Mouse (Mus musculus) induced T-regulatory cell, adult 2 months (primary cell): ENCODE results near the gene Rora.

Source experiments
- DNase-seq: peaks from one replicate; pipeline ENCODE4 v3.0.0-alpha.2; 2012; ENCODE audit warnings: low read depth

The Rora gene

GRCm38 (mm10) chr9:68956210-68956874 is 302.8 kb downstream of the Rora start:
- DNase-seq: peak; percentile 34

- DNase-seq: peak; percentile 85
These were observed 303.5 kb downstream of the Rora start for GRCm38 (mm10) chr9:68956938-68957573.

GRCm38 (mm10) chr9:68957793-68958192 is 304.2 kb downstream of the Rora start:
- no peak for DNase-seq

- no peak for DNase-seq
These were observed 305.3 kb downstream of the Rora start for GRCm38 (mm10) chr9:68958919-68959318.

GRCm38 (mm10) chr9:68963898-68964297 is 310.3 kb downstream of the Rora start:
- no peak for DNase-seq

GRCm38 (mm10) chr9:68966540-68966939 is 313.0 kb downstream of the Rora start:
- DNase-seq: peak; percentile 84

- peak; percentile 25 for DNase-seq
These were observed 316.5 kb downstream of the Rora start for GRCm38 (mm10) chr9:68970074-68970473.

GRCm38 (mm10) chr9:68972277-68972676 is 318.7 kb downstream of the Rora start:
- peak; percentile 46 for DNase-seq

- no peak for DNase-seq
These were observed 320.9 kb downstream of the Rora start for GRCm38 (mm10) chr9:68974517-68974916.

GRCm38 (mm10) chr9:68976136-68976535 is 322.6 kb downstream of the Rora start:
- no peak for DNase-seq

GRCm38 (mm10) chr9:68976851-68977250 is 323.3 kb downstream of the Rora start:
- no peak for DNase-seq

GRCm38 (mm10) chr9:68978656-68979055 is 325.1 kb downstream of the Rora start:
- DNase-seq: no peak

GRCm38 (mm10) chr9:68980041-68980440 is 326.5 kb downstream of the Rora start:
- DNase-seq: no peak

GRCm38 (mm10) chr9:68985046-68985445 is 331.5 kb downstream of the Rora start:
- no peak for DNase-seq

- no peak for DNase-seq
These were observed 332.2 kb downstream of the Rora start for GRCm38 (mm10) chr9:68985796-68986195.

- no peak for DNase-seq
These were observed 333.9 kb downstream of the Rora start for GRCm38 (mm10) chr9:68987290-68988042.

- DNase-seq: no peak
These were observed 334.8 kb downstream of the Rora start for GRCm38 (mm10) chr9:68988162-68988911.

- DNase-seq: no peak
These were observed 336.4 kb downstream of the Rora start for GRCm38 (mm10) chr9:68989885-68990449.

GRCm38 (mm10) chr9:68993881-68994280 is 340.3 kb downstream of the Rora start:
- DNase-seq: no peak

- DNase-seq: no peak
These were observed 345.4 kb downstream of the Rora start for GRCm38 (mm10) chr9:68998961-68999360.

GRCm38 (mm10) chr9:69004514-69004913 is 350.9 kb downstream of the Rora start:
- DNase-seq: no peak

GRCm38 (mm10) chr9:69006666-69007065 is 353.1 kb downstream of the Rora start:
- DNase-seq: no peak
